Mouse (Mus musculus): Measurements from ENCODE around the gene Tor1b. TPM values are rescaled to one million over a fixed set of nuclear protein-coding genes. Genes with fewer than 3 reads are reported as not detected.
"Not testable (repeated sequence)": the region's sequence is repeated elsewhere in the genome, so short reads cannot be mapped to it uniquely, and the experiment has no call there.

Gene Tor1b
- 38.9 and 40.4 TPM in 2 replicates for polyA plus RNA-seq (2015; fragmentation: Nextera tagmentation; extraction: Ambion mirVana)

DNA sequence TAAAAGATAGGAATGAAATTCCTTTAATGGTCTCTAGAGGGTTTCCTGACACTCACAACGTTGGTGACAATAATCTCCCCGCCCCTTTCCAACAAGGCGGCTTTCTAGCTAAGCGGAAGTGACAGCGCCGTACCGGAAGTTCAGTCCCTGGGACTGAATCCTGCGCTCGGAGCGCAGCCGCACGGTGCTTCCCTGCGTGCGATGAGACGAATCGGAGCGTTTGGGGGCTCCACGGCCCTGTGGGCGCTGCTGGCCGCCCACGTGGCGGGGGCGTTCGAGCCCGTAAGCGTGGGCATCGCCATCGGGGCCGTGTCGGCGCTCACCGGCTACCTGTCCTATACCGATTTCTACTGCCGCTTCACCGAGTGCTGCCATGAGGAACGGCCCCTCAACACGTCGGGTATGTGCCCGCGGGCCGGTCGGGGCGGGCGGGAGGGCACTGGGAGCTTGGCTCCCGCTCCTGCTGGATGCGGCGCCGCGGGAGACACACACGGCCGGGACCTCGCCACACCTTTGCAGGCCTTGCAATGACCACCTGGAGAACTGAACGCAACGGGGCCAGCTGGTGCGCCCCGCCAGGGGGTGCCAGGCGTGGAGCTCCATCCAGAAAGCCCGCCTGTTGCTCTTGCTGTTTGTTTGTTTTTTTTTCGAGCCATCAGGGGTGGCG, at the start of gene Tor1b:
TSS of gene Tor1b (plus strand) at position 136 of the 667 bp plus-strand sequence.
- peak; percentile 93 for ATAC-seq (ENCODE audit: low FRiP score, low TSS enrichment)

DNA sequence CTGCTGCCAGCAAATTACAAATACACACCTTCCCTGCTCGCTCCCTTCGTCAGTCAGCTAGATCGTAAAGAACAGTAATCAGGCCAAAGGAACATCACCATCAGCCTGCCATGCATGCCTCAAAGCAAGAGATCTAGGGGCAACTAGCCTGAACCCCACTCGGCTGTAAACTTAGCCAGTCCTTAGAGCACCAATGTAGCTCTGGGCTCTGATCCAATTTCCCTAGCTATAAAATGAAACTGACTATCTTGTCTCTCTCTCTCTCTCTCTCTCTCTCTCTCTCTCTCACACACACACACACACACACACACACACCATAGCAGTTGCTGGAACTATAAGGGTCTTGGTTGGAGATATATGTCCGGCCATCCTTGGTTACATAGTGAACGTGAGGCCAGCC, 48.5 kb upstream of the Tor1b start:
- no peak overlapping the region for H3K27ac ChIP-seq (ENCODE audit: low read length)
- H3K4me1 ChIP-seq (ENCODE audit: insufficient read depth, low read length): peaks cover 30% of the 10 kb centered on the region
- no peak overlapping the region for H3K4me3 ChIP-seq (ENCODE audit: low read length)
- 60% methylated on average over 6 of the region's 6 CpGs for WGBS
- H3K9me3 ChIP-seq (ENCODE audit: low read length): no peaks in the 10 kb centered on the region
- no peak for ATAC-seq (ENCODE audit: low FRiP score, low TSS enrichment)
- no peak overlapping the region for H3K9ac ChIP-seq (replicated peaks; ENCODE audit: low read length)
- no peaks in the 10 kb centered on the region for H3K36me3 ChIP-seq (ENCODE audit: insufficient read depth, low read length)
- H3K27me3 ChIP-seq (ENCODE audit: insufficient read depth, low read length): no peaks in the 10 kb centered on the region
- no peak overlapping the region for H3K4me2 ChIP-seq (replicated peaks; ENCODE audit: low read depth, low read length)

More for the DNA sequence above, at the start of gene Tor1b:
- Histone ChIP-seq H3K36me3 (ENCODE audit: insufficient read depth, low read length) (peaks cover 21% of the 10 kb centered on the region), H3K4me2 (replicated peaks; ENCODE audit: low read depth, low read length) (peak within 1 kb of the TSS; percentile 64), H3K9me3 (ENCODE audit: low read length) (no peaks in the 10 kb centered on the region), H3K4me3 (ENCODE audit: low read length) (peak within 1 kb of the TSS; percentile 85), H3K27me3 (ENCODE audit: insufficient read depth, low read length) (no peaks in the 10 kb centered on the region), H3K27ac (ENCODE audit: low read length) (peak within 1 kb of the TSS; percentile 83), H3K9ac (replicated peaks; ENCODE audit: low read length) (peak within 1 kb of the TSS; percentile 92), H3K4me1 (ENCODE audit: insufficient read depth, low read length) (peaks cover 16% of the 10 kb centered on the region)
- under 1% methylated on average over 52 of the region's 60 CpGs for WGBS

DNA sequence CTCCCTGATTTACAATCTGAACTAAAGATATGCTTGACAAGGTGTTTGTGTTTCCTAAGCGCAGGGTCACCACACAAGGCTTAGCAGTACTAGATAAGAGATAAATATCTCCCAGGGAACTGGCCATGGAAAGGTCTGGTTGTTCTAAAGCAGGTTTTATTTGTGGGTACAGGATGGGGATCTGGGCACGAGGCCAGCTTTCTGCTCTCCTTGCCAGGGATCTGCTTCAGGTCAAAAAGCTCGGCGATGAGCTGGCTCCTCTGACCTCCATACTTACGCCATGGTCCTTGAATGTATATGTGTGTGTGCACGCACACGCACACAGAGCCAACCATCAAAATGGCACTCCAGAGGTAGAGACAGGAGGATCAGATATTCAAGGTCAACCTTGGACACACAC, 47.8 kb upstream of the Tor1b start:
- WGBS: 70% methylated on average over 7 of the region's 7 CpGs
- Histone ChIP-seq H3K9me3 (ENCODE audit: low read length) (no peaks in the 10 kb centered on the region), H3K9ac (replicated peaks; ENCODE audit: low read length) (no peak overlapping the region), H3K27ac (ENCODE audit: low read length) (no peak overlapping the region), H3K4me2 (replicated peaks; ENCODE audit: low read depth, low read length) (no peak overlapping the region), H3K27me3 (ENCODE audit: insufficient read depth, low read length) (no peaks in the 10 kb centered on the region), H3K36me3 (ENCODE audit: insufficient read depth, low read length) (no peaks in the 10 kb centered on the region), H3K4me1 (ENCODE audit: insufficient read depth, low read length) (peaks cover 30% of the 10 kb centered on the region), H3K4me3 (ENCODE audit: low read length) (no peak overlapping the region)
- no peak for ATAC-seq (ENCODE audit: low FRiP score, low TSS enrichment)

DNA sequence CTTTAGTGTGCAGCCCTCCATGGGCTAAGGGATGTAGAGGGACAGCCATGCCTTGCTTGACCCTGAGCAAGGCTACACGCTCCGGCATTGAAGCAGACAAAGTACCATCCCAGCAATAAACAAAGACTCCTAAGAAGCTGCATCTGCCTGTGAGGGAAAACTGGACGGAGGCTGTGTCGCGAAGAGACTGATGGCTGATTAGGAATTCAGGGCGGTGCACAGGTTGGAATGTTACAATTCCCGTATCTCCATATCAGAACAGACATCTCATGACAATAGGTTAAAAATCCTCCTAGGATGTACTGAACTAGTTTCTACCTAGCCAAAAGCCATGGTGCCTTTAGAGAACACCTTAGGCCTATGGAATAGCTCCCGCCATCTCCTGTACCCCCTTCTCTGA, 46.9 kb upstream of the Tor1b start:
- Histone ChIP-seq H3K4me2 (replicated peaks; ENCODE audit: low read depth, low read length) (no peak overlapping the region), H3K9me3 (ENCODE audit: low read length) (no peaks in the 10 kb centered on the region), H3K36me3 (ENCODE audit: insufficient read depth, low read length) (no peaks in the 10 kb centered on the region), H3K27ac (ENCODE audit: low read length) (no peak overlapping the region), H3K4me1 (ENCODE audit: insufficient read depth, low read length) (peaks cover 30% of the 10 kb centered on the region), H3K4me3 (ENCODE audit: low read length) (no peak overlapping the region), H3K27me3 (ENCODE audit: insufficient read depth, low read length) (no peaks in the 10 kb centered on the region), H3K9ac (replicated peaks; ENCODE audit: low read length) (no peak overlapping the region)
- WGBS: 78% methylated on average over 8 of the region's 8 CpGs
- no peak for ATAC-seq (ENCODE audit: low FRiP score, low TSS enrichment)

DNA sequence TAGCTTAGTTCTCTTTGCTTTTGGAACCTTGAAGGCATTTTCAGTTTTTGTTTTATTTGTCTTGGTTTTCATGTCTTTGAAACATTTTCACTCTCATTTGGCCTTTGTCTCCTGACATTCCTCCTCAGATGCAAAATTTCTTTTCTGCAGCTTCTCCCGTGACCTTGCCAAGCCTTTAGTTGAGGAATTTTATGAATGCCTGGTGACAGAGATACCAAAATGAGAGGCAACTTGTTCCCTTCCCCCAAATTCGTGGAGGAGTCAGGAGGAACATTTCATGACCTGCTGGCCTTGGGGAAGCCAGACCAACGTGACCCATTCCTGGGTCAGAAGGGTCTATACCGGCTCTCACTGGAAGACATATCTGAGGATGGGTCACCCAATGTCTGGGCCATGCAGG, 46.1 kb upstream of the Tor1b start:
- WGBS: 70% methylated on average over 4 of the region's 4 CpGs
- no peak overlapping the region for H3K4me3 ChIP-seq (ENCODE audit: low read length)
- H3K9ac ChIP-seq (replicated peaks; ENCODE audit: low read length): no peak overlapping the region
- ATAC-seq (ENCODE audit: low FRiP score, low TSS enrichment): no peak
- H3K4me1 ChIP-seq (ENCODE audit: insufficient read depth, low read length): peaks cover 30% of the 10 kb centered on the region
- no peaks in the 10 kb centered on the region for H3K9me3 ChIP-seq (ENCODE audit: low read length)
- no peak overlapping the region for H3K4me2 ChIP-seq (replicated peaks; ENCODE audit: low read depth, low read length)
- no peaks in the 10 kb centered on the region for H3K27me3 ChIP-seq (ENCODE audit: insufficient read depth, low read length)
- H3K36me3 ChIP-seq (ENCODE audit: insufficient read depth, low read length): no peaks in the 10 kb centered on the region
- no peak overlapping the region for H3K27ac ChIP-seq (ENCODE audit: low read length)

DNA sequence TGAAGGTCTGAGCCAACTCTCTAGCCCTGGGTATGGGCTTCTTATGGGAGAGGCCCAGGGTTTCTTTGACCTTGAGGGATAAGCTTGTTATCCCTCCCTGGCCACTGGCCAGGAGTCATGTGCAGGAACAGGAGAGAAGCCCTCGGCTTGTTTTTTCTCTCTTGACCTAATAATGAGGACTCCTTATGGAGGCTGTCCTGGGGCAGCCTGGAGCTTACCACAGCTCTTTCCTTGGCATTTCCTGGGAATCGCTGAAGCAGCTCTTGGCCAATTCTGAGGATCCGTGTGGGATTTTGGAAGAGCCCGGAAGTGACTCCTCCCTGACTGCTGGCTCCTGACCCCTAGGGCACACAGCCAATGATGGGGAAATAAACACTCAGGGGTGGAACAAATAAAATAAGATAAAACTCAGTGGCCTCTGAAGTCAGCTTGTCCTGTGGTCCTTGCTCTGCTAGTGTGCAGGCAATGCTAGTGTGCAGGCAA, 40.4 kb upstream of the Tor1b start:
- Histone ChIP-seq H3K27ac (ENCODE audit: low read length) (no peak overlapping the region), H3K27me3 (ENCODE audit: insufficient read depth, low read length) (no peaks in the 10 kb centered on the region), H3K4me2 (replicated peaks; ENCODE audit: low read depth, low read length) (no peak overlapping the region), H3K4me1 (ENCODE audit: insufficient read depth, low read length) (peaks cover 12% of the 10 kb centered on the region), H3K9me3 (ENCODE audit: low read length) (no peaks in the 10 kb centered on the region), H3K36me3 (ENCODE audit: insufficient read depth, low read length) (no peaks in the 10 kb centered on the region), H3K9ac (replicated peaks; ENCODE audit: low read length) (no peak overlapping the region), H3K4me3 (ENCODE audit: low read length) (no peak overlapping the region)
- 17% methylated on average over 4 of the region's 4 CpGs for WGBS
- no peak for ATAC-seq (ENCODE audit: low FRiP score, low TSS enrichment)

DNA sequence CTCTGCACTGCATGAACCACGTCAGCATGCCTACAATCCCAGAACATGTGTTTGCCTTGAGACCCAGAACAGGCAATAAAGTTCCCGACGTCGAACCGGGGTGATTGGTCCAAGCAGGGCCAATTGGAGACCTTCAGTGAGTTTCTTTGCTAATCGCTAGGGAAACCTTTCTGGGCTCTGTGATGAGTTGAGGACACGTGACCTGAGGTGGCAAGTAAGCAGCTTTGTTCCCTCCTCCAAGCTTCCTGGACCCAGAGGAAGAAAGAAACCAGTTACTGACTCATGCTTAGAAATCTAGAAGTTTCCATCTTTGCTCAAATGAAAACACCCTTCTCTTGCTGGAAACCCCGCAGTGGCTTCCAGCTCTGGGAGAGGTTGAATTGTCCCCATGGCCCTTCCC, 39.7 kb upstream of the Tor1b start:
- H3K27me3 ChIP-seq (ENCODE audit: insufficient read depth, low read length): no peaks in the 10 kb centered on the region
- no peaks in the 10 kb centered on the region for H3K9me3 ChIP-seq (ENCODE audit: low read length)
- no peak overlapping the region for H3K4me2 ChIP-seq (replicated peaks; ENCODE audit: low read depth, low read length)
- H3K9ac ChIP-seq (replicated peaks; ENCODE audit: low read length): no peak overlapping the region
- H3K36me3 ChIP-seq (ENCODE audit: insufficient read depth, low read length): no peaks in the 10 kb centered on the region
- H3K27ac ChIP-seq (ENCODE audit: low read length): 0 out of 2 replicates have a peak overlapping the region, but pooled peaks have one; percentile 4
- no peak for ATAC-seq (ENCODE audit: low FRiP score, low TSS enrichment)
- peaks cover 12% of the 10 kb centered on the region for H3K4me1 ChIP-seq (ENCODE audit: insufficient read depth, low read length)
- no peak overlapping the region for H3K4me3 ChIP-seq (ENCODE audit: low read length)
- WGBS: 79% methylated on average over 8 of the region's 8 CpGs

DNA sequence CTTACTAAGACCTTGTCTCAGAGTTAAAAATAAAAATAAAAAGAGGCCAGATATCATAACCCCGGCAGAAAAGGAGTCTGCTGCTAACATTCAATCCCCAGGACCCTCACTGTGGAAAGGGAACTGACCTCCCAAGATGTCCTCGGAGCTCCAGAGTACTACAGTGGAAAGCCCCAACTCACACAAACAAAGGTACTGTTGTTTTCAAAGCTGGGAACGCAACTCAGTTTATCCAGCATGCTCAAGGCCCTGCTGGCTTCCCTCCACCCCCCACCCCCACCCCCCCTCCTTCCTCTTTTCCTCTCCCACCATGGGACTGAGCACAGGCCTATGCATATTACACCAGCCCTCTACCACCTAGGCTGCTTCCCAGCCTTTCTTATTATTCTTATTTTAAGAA, 37.9 kb upstream of the Tor1b start:
- H3K36me3 ChIP-seq (ENCODE audit: insufficient read depth, low read length): no peaks in the 10 kb centered on the region
- no peak overlapping the region for H3K27ac ChIP-seq (ENCODE audit: low read length)
- H3K9me3 ChIP-seq (ENCODE audit: low read length): no peaks in the 10 kb centered on the region
- peaks cover 20% of the 10 kb centered on the region for H3K4me1 ChIP-seq (ENCODE audit: insufficient read depth, low read length)
- no peak overlapping the region for H3K9ac ChIP-seq (replicated peaks; ENCODE audit: low read length)
- H3K4me2 ChIP-seq (replicated peaks; ENCODE audit: low read depth, low read length): no peak overlapping the region
- H3K27me3 ChIP-seq (ENCODE audit: insufficient read depth, low read length): no peaks in the 10 kb centered on the region
- no peak for ATAC-seq (ENCODE audit: low FRiP score, low TSS enrichment)
- WGBS: 64% methylated on average over 3 of the region's 3 CpGs
- H3K4me3 ChIP-seq (ENCODE audit: low read length): no peak overlapping the region

DNA sequence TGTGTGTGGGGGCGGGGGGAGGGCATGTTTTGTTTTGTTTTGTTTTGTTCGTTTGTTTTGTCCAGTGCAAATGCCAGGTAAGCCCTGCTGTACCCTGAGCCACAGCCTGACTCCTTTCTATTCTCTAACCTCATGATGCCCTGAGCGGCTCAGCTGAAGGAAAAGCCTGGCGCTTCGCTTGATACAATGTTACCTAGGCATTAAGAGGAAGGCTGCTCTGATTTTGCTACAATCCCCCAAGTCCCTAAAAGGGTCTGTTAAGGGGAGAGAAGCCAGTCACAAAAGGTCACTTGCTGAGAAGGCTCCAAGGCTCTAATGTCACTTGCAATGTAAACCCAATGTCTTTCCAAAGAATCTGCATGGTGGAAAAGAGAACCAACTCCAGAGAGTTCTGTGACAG, 37.4 kb upstream of the Tor1b start:
- Histone ChIP-seq H3K9ac (replicated peaks; ENCODE audit: low read length) (no peak overlapping the region), H3K27me3 (ENCODE audit: insufficient read depth, low read length) (no peaks in the 10 kb centered on the region), H3K4me3 (ENCODE audit: low read length) (no peak overlapping the region), H3K4me1 (ENCODE audit: insufficient read depth, low read length) (peaks cover 20% of the 10 kb centered on the region), H3K27ac (ENCODE audit: low read length) (no peak overlapping the region), H3K9me3 (ENCODE audit: low read length) (no peaks in the 10 kb centered on the region), H3K4me2 (replicated peaks; ENCODE audit: low read depth, low read length) (no peak overlapping the region), H3K36me3 (ENCODE audit: insufficient read depth, low read length) (no peaks in the 10 kb centered on the region)
- no peak for ATAC-seq (ENCODE audit: low FRiP score, low TSS enrichment)
- WGBS: 82% methylated on average over 5 of the region's 5 CpGs

DNA sequence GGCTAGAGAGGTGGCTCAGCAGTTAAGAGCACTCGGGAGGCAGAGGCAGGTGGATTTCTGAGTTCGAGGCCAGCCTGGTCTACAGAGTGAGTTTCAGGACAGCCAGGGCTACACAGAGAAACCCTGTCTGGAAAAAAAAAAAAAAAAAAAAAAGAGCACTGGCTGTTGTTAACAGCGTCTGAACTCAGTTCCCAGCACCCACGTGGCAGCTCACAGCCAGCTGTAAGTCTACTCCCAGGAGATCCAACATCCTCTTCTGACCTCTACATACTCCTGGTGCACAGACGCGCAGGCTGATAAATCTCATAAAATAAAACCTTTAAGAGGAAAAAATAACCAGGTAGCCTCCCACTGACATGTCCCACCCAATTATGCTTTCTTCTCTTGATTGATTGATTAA, 36.8 kb upstream of the Tor1b start:
- H3K27me3 ChIP-seq (ENCODE audit: insufficient read depth, low read length); H3K9me3 ChIP-seq (ENCODE audit: low read length); H3K9ac ChIP-seq (replicated peaks; ENCODE audit: low read length); H3K4me3 ChIP-seq (ENCODE audit: low read length); H3K27ac ChIP-seq (ENCODE audit: low read length); H3K36me3 ChIP-seq (ENCODE audit: insufficient read depth, low read length); ATAC-seq (ENCODE audit: low FRiP score, low TSS enrichment); H3K4me2 ChIP-seq (replicated peaks; ENCODE audit: low read depth, low read length): not testable (repeated sequence)
- peaks cover 20% of the 10 kb centered on the region for H3K4me1 ChIP-seq (ENCODE audit: insufficient read depth, low read length)
- WGBS: 78% methylated on average over 6 of the region's 6 CpGs
